Mouse (Mus musculus) stomach, embryonic 16.5 days (tissue): ENCODE measurements around the gene Cebpe. TPM values are rescaled to one million over a fixed set of nuclear protein-coding genes. Genes with fewer than 3 reads are reported as not detected.

Experiments used
- ATAC-seq: fragments of 200-750 bp; cut with Nextera tagmentation; 2 replicates; pipeline ENCODE4 v1.8.0; 2017; ENCODE audit warnings: moderate number of reproducible peaks, moderate TSS enrichment; ENCODE audit not compliant: insufficient read depth, low FRiP score
- H3K27ac ChIP-seq: fragments of 300-500 bp; sonication (generic); 2 replicates; pipeline ENCODE4 v1.5.1; 2014; ENCODE audit warnings: low read length
- H3K27me3 ChIP-seq: fragments of 300-500 bp; sonication (generic); 2 replicates; pipeline ENCODE4 v1.6.1; 2014; ENCODE audit warnings: low read length, control low read depth, mixed read lengths; ENCODE audit not compliant: control insufficient read depth, insufficient read depth
- H3K36me3 ChIP-seq: fragments of 300-500 bp; sonication (generic); 2 replicates; pipeline ENCODE4 v1.6.1; 2014; ENCODE audit warnings: low read length; ENCODE audit not compliant: control insufficient read depth, insufficient read depth
- H3K4me1 ChIP-seq: fragments of 300-500 bp; sonication (generic); 2 replicates; pipeline ENCODE4 v1.6.1; 2014; ENCODE audit warnings: low read length, control low read depth, mixed read lengths; ENCODE audit not compliant: control insufficient read depth, insufficient read depth
- H3K4me2 ChIP-seq: fragments of 300-500 bp; sonication (generic); 2 replicates; pipeline ENCODE4 v1.6.1; 2014; ENCODE audit warnings: low read depth, low read length, mixed read lengths
- H3K4me3 ChIP-seq: fragments of 300-500 bp; sonication (generic); replicated peaks from 2 replicates; pipeline ENCODE4 v1.5.1; 2014; ENCODE audit warnings: mild to moderate bottlenecking, low read length
- H3K9ac ChIP-seq: fragments of 300-500 bp; sonication (generic); 2 replicates; pipeline ENCODE4 v1.6.1; 2014; ENCODE audit warnings: low read length
- H3K9me3 ChIP-seq: fragments of 300-500 bp; sonication (generic); replicated peaks from 2 replicates; pipeline ENCODE4 v1.6.1; 2016; ENCODE audit warnings: low read length, control low read depth; ENCODE audit not compliant: control insufficient read depth
- WGBS: fragments of 180-500 bp; shearing (Covaris S2); extraction: QIAGEN DNeasy Blood & Tissue Kit; methylation state at CpG from one replicate; pipeline ENCODE4 v1.1.7; 2014; 5-methylcytosine and 5-hydroxymethylcytosine counted together
- polyA plus RNA-seq: library from polyadenylated mRNA; unstranded; fragments of >200 nt; fragmentation: Nextera tagmentation; extraction: Ambion mirVana; gene quantifications from 2 replicates; pipeline ENCODE4 v1.2.1, GENCODE M21; 2015

Gene Cebpe
- polyA plus RNA-seq, 1 experiment from 2014 or later: 0.88 TPM

GRCm38 (mm10) chr14:54669381-54669780, 42.6 kb downstream of the Cebpe start:
- Histone ChIP-seq H3K9me3 (no peaks in the 10 kb centered on the region), H3K27me3 (no peaks in the 10 kb centered on the region), H3K4me2 (no peak overlapping the region), H3K4me3 (no peak overlapping the region), H3K4me1 (no peaks in the 10 kb centered on the region), H3K36me3 (peaks cover 27% of the 10 kb centered on the region), H3K27ac (no peak overlapping the region), H3K9ac (no peak overlapping the region)
- no peak for ATAC-seq
- whole genome bisulfite sequencing: 79% methylated on average over 4 of the region's 4 CpGs

- WGBS: 92% methylated on average over 10 of the region's 10 CpGs
- Histone ChIP-seq H3K36me3 (peaks cover 47% of the 10 kb centered on the region), H3K27ac (no peak overlapping the region), H3K9me3 (no peaks in the 10 kb centered on the region), H3K9ac (no peak overlapping the region), H3K4me1 (no peaks in the 10 kb centered on the region), H3K4me2 (no peak overlapping the region), H3K4me3 (no peak overlapping the region), H3K27me3 (no peaks in the 10 kb centered on the region)
- ATAC-seq: no peak
Measured at GRCm38 (mm10) chr14:54664477-54665222, 47.3 kb downstream of the Cebpe start.

Other genes with a start within 250 kb of the Cebpe start
- 39.6 and 40.3 TPM in 2 replicates for gene Lrp10, start 248.0 kb downstream of the Cebpe start, polyA plus RNA-seq
- 1.5 TPM in 2 replicates for gene Rem2, start 236.1 kb downstream of the Cebpe start, polyA plus RNA-seq
- 66.5 and 71.1 TPM in 2 replicates for gene Prmt5, start 194.6 kb downstream of the Cebpe start, polyA plus RNA-seq
- gene Haus4, start 157.6 kb downstream of the Cebpe start, polyA plus RNA-seq: 39.0 and 44.4 TPM in 2 replicates
- gene Ajuba, start 134.6 kb downstream of the Cebpe start, polyA plus RNA-seq: 19.5 and 20.6 TPM in 2 replicates
- gene 4931414P19Rik, start 106.2 kb downstream of the Cebpe start, polyA plus RNA-seq: 8.2 and 9.0 TPM in 2 replicates
- gene Psmb5, start 94.2 kb downstream of the Cebpe start, polyA plus RNA-seq: 346 and 368 TPM in 2 replicates
- not detected in 2 replicates for gene Psmb11, start 90.7 kb downstream of the Cebpe start, polyA plus RNA-seq
- gene Gm17606, start 71.2 kb downstream of the Cebpe start, polyA plus RNA-seq: not detected in 2 replicates
- gene Cdh24, start 70.8 kb downstream of the Cebpe start, polyA plus RNA-seq: 1.6 and 2.2 TPM in 2 replicates
- 68.3 and 76.6 TPM in 2 replicates for gene 1700123O20Rik, start 26.0 kb downstream of the Cebpe start, polyA plus RNA-seq
- 89.1 and 101 TPM in 2 replicates for gene Acin1, start 25.2 kb downstream of the Cebpe start, polyA plus RNA-seq
- 0.15 and 0.19 TPM in 2 replicates for gene Gm29776, start 13.3 kb downstream of the Cebpe start, polyA plus RNA-seq
- gene Slc7a8, start 69.8 kb upstream of the Cebpe start, polyA plus RNA-seq: 9.9 and 10.2 TPM in 2 replicates
- gene Rnf212b, start 102.0 kb upstream of the Cebpe start, polyA plus RNA-seq: not detected in 2 replicates
- gene Homez, start 158.8 kb upstream of the Cebpe start, polyA plus RNA-seq: 7.7 and 8.6 TPM in 2 replicates
- gene Ppp1r3e, start 165.4 kb upstream of the Cebpe start, polyA plus RNA-seq: 1.2 TPM in 2 replicates
- gene Bcl2l2, start 171.2 kb upstream of the Cebpe start, polyA plus RNA-seq: 4.0 and 4.2 TPM in 2 replicates
- gene Gm20521, start 171.3 kb upstream of the Cebpe start, polyA plus RNA-seq: 0.12 TPM in 1 of 2 replicates, not detected in the other
- 67.8 and 78.6 TPM in 2 replicates for gene Pabpn1, start 180.3 kb upstream of the Cebpe start, polyA plus RNA-seq
- gene Slc22a17, start 201.0 kb upstream of the Cebpe start, polyA plus RNA-seq: 29.2 and 32.2 TPM in 2 replicates
- gene Efs, start 214.0 kb upstream of the Cebpe start, polyA plus RNA-seq: 26.8 and 30.3 TPM in 2 replicates
- not detected in 2 replicates for gene Il25, start 220.5 kb upstream of the Cebpe start, polyA plus RNA-seq
- gene Cmtm5, start 224.1 kb upstream of the Cebpe start, polyA plus RNA-seq: 3.4 and 4.9 TPM in 2 replicates